Comparison of ENCODE assay signal across 1 mouse cellular context in the genomic region with DNA sequence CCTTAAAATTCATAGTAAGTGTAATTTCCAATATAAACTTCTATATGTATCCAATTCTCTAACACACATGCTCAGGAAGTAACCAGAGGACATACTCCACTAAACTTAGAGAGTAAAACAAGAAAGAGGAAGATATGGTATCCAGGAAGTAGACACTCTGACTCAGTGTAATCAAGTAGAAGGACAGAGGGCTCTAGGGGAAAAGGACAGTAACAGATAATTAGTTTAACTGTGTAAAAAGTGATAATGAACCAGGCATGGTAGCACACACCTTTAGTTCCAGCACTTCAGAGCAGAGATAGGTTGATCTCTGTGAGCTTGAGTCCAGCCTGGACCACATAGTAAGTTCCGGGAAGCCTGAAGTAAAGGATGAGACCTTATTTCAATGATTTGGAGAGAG.
TF ChIP-seq lines count a peak whose summit lies in the region.

No protein-coding gene starts in this region.

TF ChIP-seq in MEL, 35 proteins besides CTCF, POLR2A, EP300 and RAD21 (continued from another document):
- TF ChIP-seq JUND (IDR thresholded peaks at IDR 0.05; ENCODE audit: low read depth, low read length) (0 out of 2 replicates have a peak, but pooled peaks have one; percentile 10), POLR2AphosphoS5 (IDR thresholded peaks at IDR 0.05; ENCODE audit: borderline replicate concordance, low read depth, low read length) (no peak), ETS1 (IDR thresholded peaks at IDR 0.05; ENCODE audit: low read depth, low read length) (peak; percentile 22), ZKSCAN1 (IDR thresholded peaks at IDR 0.05; ENCODE audit: low read depth, low read length) (no peak), NRF1 (IDR thresholded peaks at IDR 0.05; ENCODE audit: insufficient read depth, low read depth, low read length, poor library complexity, severe bottlenecking) (no peak), BHLHE40 (IDR thresholded peaks at IDR 0.05; ENCODE audit: borderline replicate concordance, low read depth, low read length) (no peak), ZNF384 (IDR thresholded peaks at IDR 0.05; ENCODE audit: low read depth, low read length) (no peak), E2F4 (IDR thresholded peaks at IDR 0.05; ENCODE audit: borderline replicate concordance, low read depth, low read length) (no peak), GATA1 (IDR thresholded peaks at IDR 0.05; ENCODE audit: low read depth, low read length) (peak; percentile 68), MXI1 (IDR thresholded peaks at IDR 0.05; ENCODE audit: low read depth, low read length) (no peak), HCFC1 (IDR thresholded peaks at IDR 0.05; ENCODE audit: low read depth, low read length) (peak; percentile 40; the same call in 1 of the 2 replicates), MYC (IDR thresholded peaks at IDR 0.05; ENCODE audit: low read depth, low read length) (0 out of 2 replicates have a peak, but pooled peaks have one; percentile 16), MEF2A (IDR thresholded peaks at IDR 0.05; ENCODE audit: extremely low read depth, insufficient replicate concordance, low read depth, low read length, poor library complexity, severe bottlenecking) (no peak), USF1 (IDR thresholded peaks at IDR 0.05; ENCODE audit: low read depth, low read length) (no peak), SIN3A (IDR thresholded peaks at IDR 0.05; ENCODE audit: low read length) (peak; percentile 57), RCOR1 (IDR thresholded peaks at IDR 0.05; ENCODE audit: low read depth, low read length) (no peak)
